9 mouse cellular contexts compared by ENCODE assay signal in genomic region chr15:28024031-28024964, GRCm38 (mm10). TPM values are rescaled to one million over a fixed set of nuclear protein-coding genes. Genes with fewer than 3 reads are reported as not detected.
DNase-seq lines count a peak whose midpoint lies in the region; ATAC-seq and TF ChIP-seq lines count a peak whose summit lies in the region.
"Had no signal": no experiment of that assay in that cellular context is flagged by ENCODE, and none has a peak within 500 bp of the region (broad histone marks: within the 10 kb centered on the region; RNA-seq: fewer than 3 reads in every experiment).

No protein-coding gene starts in this region.

- peak; percentile 40 for ATAC-seq in forebrain, embryonic 12.5 days (ENCODE audit: low FRiP score)
- ATAC-seq in heart, embryonic 16.5 days (replicated peaks; ENCODE audit: extremely low read depth, insufficient read depth, low FRiP score), result peak; percentile 28
- peak; percentile 51 for ATAC-seq in liver, embryonic 16.5 days (ENCODE audit: low read depth)
- ATAC-seq in neural tube, embryonic 12.5 days (ENCODE audit: low FRiP score, low read depth), result peak; percentile 54

- TF ChIP-seq CTCF in bone marrow macrophage, adult 2 months (IDR thresholded peaks at IDR 0.05; ENCODE audit: low read depth, low read length), result no peak

- peak overlapping the region; percentile 93 for H3K4me2 ChIP-seq in forebrain, embryonic 12.5 days
- H3K4me2 ChIP-seq in heart, embryonic 16.5 days (ENCODE audit: low read depth, low read length), result peak overlapping the region; percentile 88
- peak overlapping the region; percentile 54 for H3K4me2 ChIP-seq in liver, embryonic 16.5 days (ENCODE audit: low read depth, low read length)
- H3K4me2 ChIP-seq in neural tube, embryonic 12.5 days (replicated peaks), result peak overlapping the region; percentile 92

- DNase-seq in 3134 (ENCODE audit: extremely low read depth, insufficient read length, low spot score), result peak; percentile 85
- peak; percentile 74 to 90 for DNase-seq in kidney, postnatal 25 days
- peak; percentile 81 for DNase-seq in testis, postnatal 10 days (ENCODE audit: low spot score)

- H3K36me3 ChIP-seq in forebrain, embryonic 12.5 days (replicated peaks), result no peaks in the 10 kb centered on the region
- no peaks in the 10 kb centered on the region for H3K36me3 ChIP-seq in heart, embryonic 16.5 days (ENCODE audit: control insufficient read depth, insufficient read depth)
- H3K36me3 ChIP-seq in liver, embryonic 16.5 days (ENCODE audit: control insufficient read depth, insufficient read depth), result no peaks in the 10 kb centered on the region
- no peaks in the 10 kb centered on the region for H3K36me3 ChIP-seq in neural tube, embryonic 12.5 days
- H3K36me3 ChIP-seq: G1E had no signal

- H3K27ac ChIP-seq in bone marrow macrophage, adult 2 months (ENCODE audit: insufficient read depth, low read depth, low read length), result no peak overlapping the region
- H3K27ac ChIP-seq in forebrain, embryonic 12.5 days, result peak overlapping the region; percentile 99
- H3K27ac ChIP-seq in heart, embryonic 16.5 days (ENCODE audit: low read length), result peak overlapping the region; percentile 98
- peak overlapping the region; percentile 53 for H3K27ac ChIP-seq in liver, embryonic 16.5 days (ENCODE audit: low read length)
- H3K27ac ChIP-seq in neural tube, embryonic 12.5 days, result peak overlapping the region; percentile 98

- H3K4me1 ChIP-seq in bone marrow macrophage, adult 2 months (ENCODE audit: control insufficient read depth, insufficient read depth, low read length), result peaks cover 33% of the 10 kb centered on the region
- H3K4me1 ChIP-seq in forebrain, embryonic 12.5 days, result peaks cover 45% of the 10 kb centered on the region
- H3K4me1 ChIP-seq in heart, embryonic 16.5 days (ENCODE audit: control insufficient read depth, insufficient read depth, low read length), result peaks cover 46% of the 10 kb centered on the region
- peaks cover 13% of the 10 kb centered on the region for H3K4me1 ChIP-seq in liver, embryonic 16.5 days (ENCODE audit: control insufficient read depth, low read depth, low read length)
- H3K4me1 ChIP-seq in neural tube, embryonic 12.5 days, result peaks cover 40% of the 10 kb centered on the region

- 0 out of 2 replicates have a peak, but pooled peaks cover 5% of the 10 kb centered on the region for H3K27me3 ChIP-seq in forebrain, embryonic 12.5 days
- H3K27me3 ChIP-seq in heart, embryonic 16.5 days (ENCODE audit: control insufficient read depth, insufficient read depth, low read length), result no peaks in the 10 kb centered on the region
- peaks cover 34% of the 10 kb centered on the region for H3K27me3 ChIP-seq in liver, embryonic 16.5 days (ENCODE audit: control insufficient read depth, insufficient read depth, low read depth, low read length)
- H3K27me3 ChIP-seq in neural tube, embryonic 12.5 days (replicated peaks), result no peaks in the 10 kb centered on the region

- H3K4me3 ChIP-seq in bone marrow macrophage, adult 2 months (ENCODE audit: insufficient read depth, low read length), result peak overlapping the region; percentile 75
- peak overlapping the region; percentile 96 for H3K4me3 ChIP-seq in forebrain, embryonic 12.5 days (replicated peaks)
- peak overlapping the region; percentile 94 for H3K4me3 ChIP-seq in heart, embryonic 16.5 days (ENCODE audit: low read length)
- H3K4me3 ChIP-seq in liver, embryonic 16.5 days (ENCODE audit: low read depth, low read length), result peak overlapping the region; percentile 68
- H3K4me3 ChIP-seq in neural tube, embryonic 12.5 days, result peak overlapping the region; percentile 97

- H3K9ac ChIP-seq in forebrain, embryonic 12.5 days, result peak overlapping the region; percentile 99
- peak overlapping the region; percentile 96 for H3K9ac ChIP-seq in heart, embryonic 16.5 days (ENCODE audit: low read length)
- peak overlapping the region; percentile 67 for H3K9ac ChIP-seq in liver, embryonic 16.5 days (ENCODE audit: low read depth, low read length)
- H3K9ac ChIP-seq in neural tube, embryonic 12.5 days, result peak overlapping the region; percentile 98

- no peaks in the 10 kb centered on the region for H3K9me3 ChIP-seq in forebrain, embryonic 12.5 days
- no peaks in the 10 kb centered on the region for H3K9me3 ChIP-seq in heart, embryonic 16.5 days (replicated peaks; ENCODE audit: control insufficient read depth, low read length)
- H3K9me3 ChIP-seq in liver, embryonic 16.5 days (replicated peaks; ENCODE audit: control insufficient read depth, low read length), result no peaks in the 10 kb centered on the region
- H3K9me3 ChIP-seq in neural tube, embryonic 12.5 days, result no peaks in the 10 kb centered on the region

- under 1% methylated on average over 81 of the region's 81 CpGs for WGBS in forebrain, embryonic 12.5 days
- WGBS in heart, embryonic 16.5 days, result 2% methylated on average over 57 of the region's 81 CpGs
- under 1% methylated on average over 72 of the region's 81 CpGs for WGBS in liver, embryonic 16.5 days (ENCODE audit: insufficient replicate concordance)
- WGBS in neural tube, embryonic 12.5 days, result under 1% methylated on average over 81 of the region's 81 CpGs

- no peak for TF ChIP-seq POLR2A in bone marrow macrophage, adult 2 months (IDR thresholded peaks at IDR 0.05; ENCODE audit: borderline replicate concordance, low read depth, low read length)

RNA-seq across cellular contexts. Expression of gene Trio, which starts 1.4 kb away (rescaled TPM):
- polyA plus RNA-seq in bone marrow macrophage, adult 2 months (2012; ENCODE audit: insufficient read depth, insufficient read length, missing spikeins), result 49.9 and 55.9 TPM in 2 replicates
- 46.1 and 49.0 TPM in 2 replicates for polyA plus RNA-seq in forebrain, embryonic 12.5 days (2016; fragmentation: Nextera tagmentation; extraction: Ambion mirVana)
- polyA plus RNA-seq in heart, embryonic 16.5 days (2015; fragmentation: Nextera tagmentation; extraction: Ambion mirVana), result 17.2 and 18.7 TPM in 2 replicates
- 2.7 and 3.2 TPM in 2 replicates for polyA plus RNA-seq in liver, embryonic 16.5 days (2015; fragmentation: Nextera tagmentation; extraction: Ambion mirVana)
- 38.1 and 38.6 TPM in 2 replicates for polyA plus RNA-seq in neural tube, embryonic 12.5 days (2016; fragmentation: Nextera tagmentation; extraction: Ambion mirVana)
- polyA plus RNA-seq: G1E had no signal
